Mouse (Mus musculus): Measurements from ENCODE around the gene Gm3629.
A peak's percentile ranks its signal among the peaks of the same experiment; 100 is the strongest.
"Not testable (repeated sequence)": the region's sequence is repeated elsewhere in the genome, so short reads cannot be mapped to it uniquely, and the experiment has no call there.

The Gm3629 gene

GRCm38 (mm10) chr14:6590513-6590912 lies at the start of gene Gm3629:
Gene Gm3629 (minus strand): TSS chr14:6590613.
- DNase-seq = not testable (repeated sequence)

GRCm38 (mm10) chr14:6622318-6622717 lies 31.9 kb upstream of the Gm3629 start, which contains the start of gene Gm3460:
Gene Gm3460 (minus strand): TSS chr14:6622418.
- DNase-seq = not testable (repeated sequence)

GRCm38 (mm10) chr14:6606436-6606835 lies 16.0 kb upstream of the Gm3629 start:
- peak in 1 of 2 experiments; percentile 0 for DNase-seq

GRCm38 (mm10) chr14:6605004-6605403 lies 14.6 kb upstream of the Gm3629 start:
- not testable (repeated sequence) for DNase-seq

GRCm38 (mm10) chr14:6604551-6604950 lies 14.1 kb upstream of the Gm3629 start:
- not testable (repeated sequence) for DNase-seq

- not testable (repeated sequence) for DNase-seq
These were observed 53.2 kb downstream of the Gm3629 start, which contains the start of gene Gm8356 for GRCm38 (mm10) chr14:6537190-6537589. Gene Gm8356 (minus strand): TSS chr14:6537290.
